Mouse (Mus musculus) adrenal gland, postnatal 36 days (tissue): ENCODE results near the gene Trpv6. TPM values are rescaled to one million over a fixed set of nuclear protein-coding genes. Genes with fewer than 3 reads are reported as not detected.

Experiments used
- DNase-seq, 2 experiments: peaks; one replicate each; pipeline ENCODE4 v3.0.0; 2021; ENCODE audit warnings: mixed read lengths in 1 of 2
- total RNA-seq, 2 experiments: library from RNA; stranded (reverse); gene quantifications; 2 replicates each; pipeline ENCODE4 v1.2.3; 2021

The Trpv6 gene
- total RNA-seq, 2 experiments from 2014 or later, result not detected

GRCm38 (mm10) chr6:41621241-41621990 lies 14.8 kb downstream of the Trpv6 start:
- no peak for DNase-seq

GRCm38 (mm10) chr6:41620173-41620798 lies 15.9 kb downstream of the Trpv6 start:
- DNase-seq, result no peak

- DNase-seq, result no peak
Observed at GRCm38 (mm10) chr6:41607637-41608036, 28.6 kb downstream of the Trpv6 start.

- DNase-seq, result peak; percentile 72 to 85
Observed at GRCm38 (mm10) chr6:41606214-41606613, 30.0 kb downstream of the Trpv6 start.

- DNase-seq, result no peak
Observed at GRCm38 (mm10) chr6:41605794-41606104, 30.5 kb downstream of the Trpv6 start.

- peak; percentile 87 to 89 for DNase-seq
Observed at GRCm38 (mm10) chr6:41605061-41605793, 31.0 kb downstream of the Trpv6 start, which contains the start of gene Ephb6. Gene Ephb6 (plus strand): TSS chr6:41605482.

GRCm38 (mm10) chr6:41604401-41605050 lies 31.7 kb downstream of the Trpv6 start:
- peak; percentile 30 to 39 for DNase-seq

GRCm38 (mm10) chr6:41582189-41582588 lies 54.0 kb downstream of the Trpv6 start:
- DNase-seq, result no peak

GRCm38 (mm10) chr6:41581295-41581694 lies 54.9 kb downstream of the Trpv6 start:
- no peak for DNase-seq

- no peak for DNase-seq
Observed at GRCm38 (mm10) chr6:41577297-41577696, 58.9 kb downstream of the Trpv6 start.

- DNase-seq, result no peak
Observed at GRCm38 (mm10) chr6:41576526-41577097, 59.6 kb downstream of the Trpv6 start.

Other genes with a start within 250 kb of the Trpv6 start
- not detected for gene Gm5771, start 244.0 kb downstream of the Trpv6 start, total RNA-seq
- not detected for gene Gm10334, start 190.3 kb downstream of the Trpv6 start, total RNA-seq
- gene Prss1, start 177.5 kb downstream of the Trpv6 start, total RNA-seq, result not detected
- gene Prss2, start 114.6 kb downstream of the Trpv6 start, total RNA-seq, result not detected
- 10 to 100 TPM in 1 of 2 experiments, 1 to 10 TPM in 1; 4.4 to 19.0 TPM for gene Ephb6, start 30.9 kb downstream of the Trpv6 start, total RNA-seq
- under 1 TPM in 1 of 2 experiments, not detected in 1; 0.10 TPM for gene Trpv5, start 44.4 kb upstream of the Trpv6 start, total RNA-seq
- not detected for gene Llcfc1, start 48.0 kb upstream of the Trpv6 start, total RNA-seq
- not detected for gene Kel, start 67.9 kb upstream of the Trpv6 start, total RNA-seq
- not detected for gene Olfr459, start 138.8 kb upstream of the Trpv6 start, total RNA-seq
- not detected for gene Pip, start 211.1 kb upstream of the Trpv6 start, total RNA-seq
- not detected for gene Sval2, start 216.6 kb upstream of the Trpv6 start, total RNA-seq